Mouse (Mus musculus) erythroblast, embryonic 14.5 days (primary cell): ENCODE results near the gene Fbh1.

Experiments used
- GATA1 ChIP-seq: IDR thresholded peaks from 2 replicates; pipeline ENCODE4 v1.6.1; 2012; ENCODE audit warnings: low read length, inconsistent platforms, mixed read lengths
- TAL1 ChIP-seq: IDR thresholded peaks from 3 replicates; pipeline ENCODE4 v1.6.1; 2012; ENCODE audit warnings: low read length, inconsistent platforms, mixed read lengths

DNA sequence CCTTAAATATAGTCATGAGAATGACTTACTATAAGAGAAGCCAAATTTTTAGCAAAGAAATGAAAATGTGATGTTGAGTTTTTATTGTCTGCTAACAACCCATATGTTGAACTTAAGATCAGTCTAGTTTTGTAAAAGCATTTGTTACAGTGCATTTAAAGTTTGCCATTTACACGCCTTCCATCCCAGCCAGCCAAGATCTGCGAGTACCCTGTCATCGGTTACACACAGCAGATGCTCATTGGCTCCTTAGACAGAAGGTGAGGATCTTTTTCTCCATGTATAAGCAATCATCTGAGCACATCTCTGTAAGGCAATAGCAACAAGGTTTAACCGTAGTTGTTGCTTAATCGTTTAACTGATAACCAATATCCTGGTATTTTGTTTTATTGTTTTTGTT, 49.8 kb downstream of the Fbh1 start:
- TF ChIP-seq GATA1 (no peak), TAL1 (no peak)
